Mouse (Mus musculus): ENCODE measurements at regions not wholly inside any gene's neighbourhood (a gene's known extent, or its start where the extent isn't known, plus 50 kb on each side); places are given as distances from the start of the nearest gene placed in this dataset. TPM values are rescaled to one million over a fixed set of nuclear protein-coding genes. Genes with fewer than 3 reads are reported as not detected.

DNA sequence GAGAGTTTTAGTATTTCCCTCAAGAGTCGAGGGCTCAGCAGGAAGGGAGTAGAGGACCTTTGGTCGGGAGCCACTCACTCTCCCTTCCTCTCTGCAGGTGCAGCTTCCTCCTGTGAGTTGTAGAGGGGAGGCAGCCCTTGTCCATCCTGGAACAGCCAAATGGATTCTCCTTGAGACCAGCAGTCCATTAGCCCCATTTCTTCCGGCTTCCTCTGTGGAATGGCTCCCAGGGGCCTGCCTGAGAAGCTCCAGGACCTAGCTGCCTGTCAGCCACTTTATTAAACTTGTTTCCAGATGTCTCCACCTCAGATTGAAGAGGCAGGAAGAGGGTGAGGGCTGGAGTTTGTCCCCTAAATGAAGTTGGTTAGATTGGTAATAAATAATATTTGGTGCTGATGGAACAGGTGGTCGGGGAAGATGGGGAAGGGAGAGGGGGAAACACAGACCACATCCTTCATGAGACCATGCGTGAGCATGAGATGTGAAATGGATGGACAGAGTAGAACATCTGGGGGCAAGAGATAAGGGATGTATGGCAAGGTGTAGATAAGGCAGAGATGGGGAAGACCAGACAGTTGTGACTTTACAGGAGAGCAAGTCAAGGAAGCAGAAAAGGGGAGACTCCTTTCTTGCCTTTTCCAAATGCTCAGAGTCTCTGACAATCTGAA lies 56.7 kb upstream of the Tnp1 start:
- Histone ChIP-seq H3K4me3 (replicated peaks) (no peak overlapping the region), H3K27ac (replicated peaks) (no peak overlapping the region), H3K4me2 (replicated peaks) (no peak overlapping the region), H3K36me3 (no peaks in the 10 kb centered on the region), H3K9me3 (replicated peaks) (no peaks in the 10 kb centered on the region), H3K27me3 (no peaks in the 10 kb centered on the region), H3K4me1 (no peaks in the 10 kb centered on the region), H3K9ac (no peak overlapping the region)
- no peak for ATAC-seq (ENCODE audit: insufficient number of reproducible peaks, low FRiP score, low TSS enrichment, low read depth)
- 76% methylated on average over 5 of the region's 5 CpGs for WGBS

DNA sequence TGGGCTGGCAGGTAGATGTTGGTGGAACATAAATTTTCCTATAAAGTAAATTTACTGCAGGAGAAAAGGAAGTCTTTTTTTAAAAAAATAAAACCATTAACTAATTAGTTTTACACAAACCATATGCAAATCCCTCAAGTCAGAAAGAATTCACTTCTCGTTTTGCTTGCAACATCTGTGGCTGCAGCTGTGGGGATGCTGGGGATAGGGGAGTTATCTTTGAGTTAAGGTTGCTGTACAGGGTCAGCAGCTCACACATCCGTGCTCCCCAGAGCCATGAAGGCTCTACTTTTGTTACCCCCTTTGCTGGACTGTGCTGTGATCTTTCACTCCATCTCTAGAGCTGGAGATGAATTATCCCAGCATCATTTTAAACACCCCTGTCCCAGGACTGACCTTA lies 54.4 kb upstream of the Tnp1 start:
- no peak for ATAC-seq (ENCODE audit: insufficient number of reproducible peaks, low FRiP score, low TSS enrichment, low read depth)
- H3K9ac ChIP-seq, result no peak overlapping the region
- H3K4me2 ChIP-seq (replicated peaks), result no peak overlapping the region
- H3K9me3 ChIP-seq (replicated peaks), result no peaks in the 10 kb centered on the region
- 28% methylated on average over 2 of the region's 2 CpGs for WGBS
- no peaks in the 10 kb centered on the region for H3K4me1 ChIP-seq
- no peak overlapping the region for H3K4me3 ChIP-seq (replicated peaks)
- no peaks in the 10 kb centered on the region for H3K27me3 ChIP-seq
- no peaks in the 10 kb centered on the region for H3K36me3 ChIP-seq
- H3K27ac ChIP-seq (replicated peaks), result no peak overlapping the region

Small RNA genes lying in the stretch of these regions (microRNA-seq; reads per million reads assigned to microRNA genes)
- not detected for gene Mir6351 (ENCODE audit: borderline number of aligned reads)

All from embryonic facial prominence, embryonic 15.5 days (tissue).